Mouse (Mus musculus): ENCODE measurements around the gene Polr2e.

GRCm38 (mm10) chr10:79991099-79991498 is 48.5 kb downstream of the Polr2e start:
- TF ChIP-seq POLR2A (IDR thresholded peaks at IDR 0.05; ENCODE audit: control insufficient read depth, extremely low read depth, insufficient read depth, low read length, poor library complexity) (no peak), CTCF (IDR thresholded peaks at IDR 0.05; ENCODE audit: borderline replicate concordance, control insufficient read depth, extremely low read depth, insufficient read depth, low read length, poor library complexity) (no peak)

Measured in thymus, adult 2 months (tissue).